Mouse (Mus musculus) granulocyte monocyte progenitor cell, adult 5-6 weeks (primary cell): ENCODE measurements around the gene Ucn2. TPM values are rescaled to one million over a fixed set of nuclear protein-coding genes. Genes with fewer than 3 reads are reported as not detected.

ENCODE experiments used
- ATAC-seq: replicated peaks from 2 replicates; pipeline ENCODE4 v1.8.0; 2016; ENCODE audit warnings: mild to moderate bottlenecking, moderate TSS enrichment, inconsistent platforms; ENCODE audit not compliant: poor library complexity, severe bottlenecking
- total RNA-seq, 2 experiments: library from RNA; stranded (forward) in 1 of 2; stranded (reverse) in 1 of 2; fragments of 200-712, 200-1000 nt in 1 of 2; fragments of >200 nt in 1 of 2; fragmentation: Nextera tagmentation in 1 of 2; gene quantifications; 2 replicates each; pipeline ENCODE4 v1.2.3; 2014 to 2017

Gene Ucn2
- total RNA-seq, 2 experiments from 2014 or later, result not detected

- ATAC-seq, result no peak
Observed at GRCm38 (mm10) chr9:109028421-109028820, 42.6 kb downstream of the Ucn2 start.

- ATAC-seq, result no peak
Observed at GRCm38 (mm10) chr9:109028919-109029318, 43.1 kb downstream of the Ucn2 start.

- ATAC-seq, result no peak
Observed at GRCm38 (mm10) chr9:109030312-109030711, 44.5 kb downstream of the Ucn2 start.

GRCm38 (mm10) chr9:109031001-109031400 lies 45.2 kb downstream of the Ucn2 start:
- ATAC-seq, result no peak

- ATAC-seq, result no peak
Observed at GRCm38 (mm10) chr9:109031686-109032085, 45.9 kb downstream of the Ucn2 start.

- ATAC-seq, result peak; percentile 61
Observed at GRCm38 (mm10) chr9:109032435-109032834, 46.6 kb downstream of the Ucn2 start.

Other genes with a start within 250 kb of the Ucn2 start
- 24.3 and 25.5 TPM in 2 replicates for gene Ip6k2, start 202.2 kb upstream of the Ucn2 start, total RNA-seq (2014; fragmentation: Nextera tagmentation)
- 34.4 and 35.8 TPM in 2 replicates for gene Ip6k2, start 202.2 kb upstream of the Ucn2 start, total RNA-seq (2017)
- gene Nckipsd, start 177.6 kb upstream of the Ucn2 start, total RNA-seq (2014; fragmentation: Nextera tagmentation), result 12.2 and 12.8 TPM in 2 replicates
- 4.9 and 9.1 TPM in 2 replicates for gene Nckipsd, start 177.6 kb upstream of the Ucn2 start, total RNA-seq (2017)
- gene Celsr3, start 159.7 kb upstream of the Ucn2 start, total RNA-seq (2014; fragmentation: Nextera tagmentation), result 6.7 and 10.2 TPM in 2 replicates
- 0.99 and 2.2 TPM in 2 replicates for gene Celsr3, start 159.7 kb upstream of the Ucn2 start, total RNA-seq (2017)
- gene Slc26a6, start 132.7 kb upstream of the Ucn2 start, total RNA-seq (2014; fragmentation: Nextera tagmentation), result 4.7 and 18.3 TPM in 2 replicates
- gene Slc26a6, start 132.7 kb upstream of the Ucn2 start, total RNA-seq (2017), result 1.5 and 3.5 TPM in 2 replicates
- not detected in 2 replicates for gene Tmem89, start 71.4 kb upstream of the Ucn2 start, total RNA-seq (2014; fragmentation: Nextera tagmentation)
- gene Tmem89, start 71.4 kb upstream of the Ucn2 start, total RNA-seq (2017), result not detected in 2 replicates
- gene Uqcrc1, start 49.4 kb upstream of the Ucn2 start, total RNA-seq (2014; fragmentation: Nextera tagmentation), result 280 and 349 TPM in 2 replicates
- gene Uqcrc1, start 49.4 kb upstream of the Ucn2 start, total RNA-seq (2017), result 286 and 355 TPM in 2 replicates
- 0.21 and 2.0 TPM in 2 replicates for gene Col7a1, start 32.4 kb upstream of the Ucn2 start, total RNA-seq (2014; fragmentation: Nextera tagmentation)
- 0.09 TPM in 1 of 2 replicates, not detected in the other for gene Col7a1, start 32.4 kb upstream of the Ucn2 start, total RNA-seq (2017)
- gene Pfkfb4, start 5.8 kb downstream of the Ucn2 start, total RNA-seq (2014; fragmentation: Nextera tagmentation), result 6.9 and 8.4 TPM in 2 replicates
- gene Pfkfb4, start 5.8 kb downstream of the Ucn2 start, total RNA-seq (2017), result 6.7 and 9.5 TPM in 2 replicates
- gene Shisa5, start 52.6 kb downstream of the Ucn2 start, total RNA-seq (2014; fragmentation: Nextera tagmentation), result 56.8 and 75.0 TPM in 2 replicates
- 54.4 and 80.8 TPM in 2 replicates for gene Shisa5, start 52.6 kb downstream of the Ucn2 start, total RNA-seq (2017)
- 23.5 and 32.3 TPM in 2 replicates for gene Trex1, start 73.7 kb downstream of the Ucn2 start, total RNA-seq (2014; fragmentation: Nextera tagmentation)
- 17.1 and 17.8 TPM in 2 replicates for gene Trex1, start 73.7 kb downstream of the Ucn2 start, total RNA-seq (2017)
- 13.5 and 26.7 TPM in 2 replicates for gene Atrip, start 88.1 kb downstream of the Ucn2 start, total RNA-seq (2014; fragmentation: Nextera tagmentation)
- gene Atrip, start 88.1 kb downstream of the Ucn2 start, total RNA-seq (2017), result 22.2 and 30.6 TPM in 2 replicates
- gene Ccdc51, start 96.5 kb downstream of the Ucn2 start, total RNA-seq (2014; fragmentation: Nextera tagmentation), result 8.3 and 9.6 TPM in 2 replicates
- 11.6 and 18.0 TPM in 2 replicates for gene Ccdc51, start 96.5 kb downstream of the Ucn2 start, total RNA-seq (2017)
- 391 and 511 TPM in 2 replicates for gene Tma7, start 96.6 kb downstream of the Ucn2 start, total RNA-seq (2014; fragmentation: Nextera tagmentation)
- gene Tma7, start 96.6 kb downstream of the Ucn2 start, total RNA-seq (2017), result 153 and 178 TPM in 2 replicates
- not detected in 2 replicates for gene Plxnb1, start 109.4 kb downstream of the Ucn2 start, total RNA-seq (2014; fragmentation: Nextera tagmentation)
- not detected in 2 replicates for gene Plxnb1, start 109.4 kb downstream of the Ucn2 start, total RNA-seq (2017)
- gene Fbxw21, start 176.0 kb downstream of the Ucn2 start, total RNA-seq (2014; fragmentation: Nextera tagmentation), result not detected in 2 replicates
- gene Fbxw21, start 176.0 kb downstream of the Ucn2 start, total RNA-seq (2017), result not detected in 2 replicates
- gene Fbxw13, start 210.0 kb downstream of the Ucn2 start, total RNA-seq (2014; fragmentation: Nextera tagmentation), result not detected in 2 replicates
- gene Fbxw13, start 210.0 kb downstream of the Ucn2 start, total RNA-seq (2017), result not detected in 2 replicates
- gene Fbxw20, start 248.7 kb downstream of the Ucn2 start, total RNA-seq (2014; fragmentation: Nextera tagmentation), result not detected in 2 replicates
- not detected in 2 replicates for gene Fbxw20, start 248.7 kb downstream of the Ucn2 start, total RNA-seq (2017)